Mouse (Mus musculus): Measurements from ENCODE around the gene Efcab2.

GRCm38 (mm10) chr1:178515839-178516238, 110.0 kb downstream of the Efcab2 start:
- no peak for TF ChIP-seq POLR2A (IDR thresholded peaks at IDR 0.05; ENCODE audit: extremely low read depth, insufficient read depth, low read length)
- TF ChIP-seq CTCF (IDR thresholded peaks at IDR 0.05; ENCODE audit: low read depth, low read length) = no peak
